Mouse (Mus musculus): ENCODE data around the gene Sik2. TPM values are rescaled to one million over a fixed set of nuclear protein-coding genes. Genes with fewer than 3 reads are reported as not detected.

Sik2 gene
- 19.0 and 20.6 TPM in 2 replicates for polyA plus RNA-seq (2015; fragmentation: Nextera tagmentation; extraction: Ambion mirVana)

- Histone ChIP-seq H3K27me3 (no peaks in the 10 kb centered on the region), H3K36me3 (no peaks in the 10 kb centered on the region), H3K4me2 (replicated peaks) (peak within 1 kb of the TSS; percentile 83), H3K4me3 (replicated peaks) (peak within 1 kb of the TSS; percentile 76), H3K9ac (peak within 1 kb of the TSS; percentile 77), H3K9me3 (replicated peaks) (no peaks in the 10 kb centered on the region), H3K27ac (replicated peaks) (peak within 1 kb of the TSS; percentile 91), H3K4me1 (peaks cover 14% of the 10 kb centered on the region; the same call in 1 of the 2 replicates)
- peak; percentile 99 for ATAC-seq (ENCODE audit: insufficient number of reproducible peaks, low FRiP score, low TSS enrichment, low read depth)
- under 1% methylated on average over 68 of the region's 85 CpGs for WGBS
These were observed at the start of gene Sik2 for GRCm38 (mm10) chr9:51008841-51009655. Gene Sik2 (minus strand): TSS chr9:51009073.

GRCm38 (mm10) chr9:51056360-51057324 is 47.8 kb upstream of the Sik2 start:
- WGBS = 56% methylated on average over 3 of the region's 3 CpGs
- no peak for ATAC-seq (ENCODE audit: insufficient number of reproducible peaks, low FRiP score, low TSS enrichment, low read depth)
- Histone ChIP-seq H3K9me3 (replicated peaks) (no peaks in the 10 kb centered on the region), H3K27me3 (no peaks in the 10 kb centered on the region), H3K36me3 (no peaks in the 10 kb centered on the region), H3K4me2 (replicated peaks) (no peak overlapping the region), H3K9ac (no peak overlapping the region), H3K4me1 (no peaks in the 10 kb centered on the region), H3K27ac (replicated peaks) (no peak overlapping the region), H3K4me3 (replicated peaks) (no peak overlapping the region)

- no peak overlapping the region for H3K4me3 ChIP-seq (replicated peaks)
- WGBS = 63% methylated on average over 3 of the region's 3 CpGs
These were observed 43.3 kb upstream of the Sik2 start for GRCm38 (mm10) chr9:51052180-51052579.

GRCm38 (mm10) chr9:51042136-51042535 is 33.3 kb upstream of the Sik2 start:
- Histone ChIP-seq H3K4me1 (no peaks in the 10 kb centered on the region), H3K4me2 (replicated peaks) (no peak overlapping the region), H3K4me3 (replicated peaks) (no peak overlapping the region), H3K36me3 (no peaks in the 10 kb centered on the region), H3K9me3 (replicated peaks) (no peaks in the 10 kb centered on the region), H3K27ac (replicated peaks) (no peak overlapping the region), H3K9ac (no peak overlapping the region), H3K27me3 (no peaks in the 10 kb centered on the region)
- no peak for ATAC-seq (ENCODE audit: insufficient number of reproducible peaks, low FRiP score, low TSS enrichment, low read depth)
- 72% methylated on average over 6 of the region's 6 CpGs for WGBS

More at GRCm38 (mm10) chr9:51052180-51052579, 43.3 kb upstream of the Sik2 start:
- no peaks in the 10 kb centered on the region for H3K4me1 ChIP-seq
- no peak for ATAC-seq (ENCODE audit: insufficient number of reproducible peaks, low FRiP score, low TSS enrichment, low read depth)
- no peaks in the 10 kb centered on the region for H3K36me3 ChIP-seq
- H3K9me3 ChIP-seq (replicated peaks) = no peaks in the 10 kb centered on the region
- H3K27ac ChIP-seq (replicated peaks) = no peak overlapping the region
- H3K27me3 ChIP-seq = no peaks in the 10 kb centered on the region
- H3K4me2 ChIP-seq (replicated peaks) = no peak overlapping the region
- H3K9ac ChIP-seq = no peak overlapping the region

- Histone ChIP-seq H3K27me3 (no peaks in the 10 kb centered on the region), H3K4me2 (replicated peaks) (no peak overlapping the region), H3K9me3 (replicated peaks) (no peaks in the 10 kb centered on the region), H3K36me3 (no peaks in the 10 kb centered on the region), H3K4me3 (replicated peaks) (no peak overlapping the region), H3K27ac (replicated peaks) (no peak overlapping the region), H3K4me1 (no peaks in the 10 kb centered on the region), H3K9ac (no peak overlapping the region)
- no peak for ATAC-seq (ENCODE audit: insufficient number of reproducible peaks, low FRiP score, low TSS enrichment, low read depth)
- WGBS = 87% methylated on average over 7 of the region's 7 CpGs
These were observed 32.7 kb upstream of the Sik2 start for GRCm38 (mm10) chr9:51041491-51041980.

- 70% methylated on average over 3 of the region's 3 CpGs for WGBS
These were observed 24.1 kb upstream of the Sik2 start for GRCm38 (mm10) chr9:51032785-51033529.

GRCm38 (mm10) chr9:51032291-51032690 is 23.4 kb upstream of the Sik2 start:
- Histone ChIP-seq H3K9ac (no peak overlapping the region), H3K27ac (replicated peaks) (no peak overlapping the region), H3K4me3 (replicated peaks) (no peak overlapping the region), H3K36me3 (no peaks in the 10 kb centered on the region), H3K4me1 (no peaks in the 10 kb centered on the region), H3K27me3 (no peaks in the 10 kb centered on the region), H3K4me2 (replicated peaks) (no peak overlapping the region), H3K9me3 (replicated peaks) (no peaks in the 10 kb centered on the region)
- ATAC-seq (ENCODE audit: insufficient number of reproducible peaks, low FRiP score, low TSS enrichment, low read depth) = no peak
- WGBS = 58% methylated on average over 8 of the region's 8 CpGs

More at GRCm38 (mm10) chr9:51032785-51033529, 24.1 kb upstream of the Sik2 start:
- H3K36me3 ChIP-seq = no peaks in the 10 kb centered on the region
- H3K4me1 ChIP-seq = no peaks in the 10 kb centered on the region
- H3K27me3 ChIP-seq = no peaks in the 10 kb centered on the region
- no peak overlapping the region for H3K4me3 ChIP-seq (replicated peaks)
- ATAC-seq (ENCODE audit: insufficient number of reproducible peaks, low FRiP score, low TSS enrichment, low read depth) = no peak
- H3K9me3 ChIP-seq (replicated peaks) = no peaks in the 10 kb centered on the region
- no peak overlapping the region for H3K27ac ChIP-seq (replicated peaks)
- H3K4me2 ChIP-seq (replicated peaks) = no peak overlapping the region
- H3K9ac ChIP-seq = no peak overlapping the region

GRCm38 (mm10) chr9:51031603-51032002 is 22.7 kb upstream of the Sik2 start:
- Histone ChIP-seq H3K36me3 (no peaks in the 10 kb centered on the region), H3K9me3 (replicated peaks) (no peaks in the 10 kb centered on the region), H3K4me3 (replicated peaks) (no peak overlapping the region), H3K27me3 (no peaks in the 10 kb centered on the region), H3K4me1 (no peaks in the 10 kb centered on the region), H3K4me2 (replicated peaks) (no peak overlapping the region), H3K27ac (replicated peaks) (no peak overlapping the region), H3K9ac (no peak overlapping the region)
- no peak for ATAC-seq (ENCODE audit: insufficient number of reproducible peaks, low FRiP score, low TSS enrichment, low read depth)
- WGBS = 54% methylated on average over 6 of the region's 6 CpGs

GRCm38 (mm10) chr9:51030147-51030546 is 21.3 kb upstream of the Sik2 start:
- Histone ChIP-seq H3K27me3 (no peaks in the 10 kb centered on the region), H3K4me1 (no peaks in the 10 kb centered on the region), H3K4me3 (replicated peaks) (no peak overlapping the region), H3K9ac (no peak overlapping the region), H3K9me3 (replicated peaks) (no peaks in the 10 kb centered on the region), H3K27ac (replicated peaks) (no peak overlapping the region), H3K4me2 (replicated peaks) (no peak overlapping the region), H3K36me3 (no peaks in the 10 kb centered on the region)
- no peak for ATAC-seq (ENCODE audit: insufficient number of reproducible peaks, low FRiP score, low TSS enrichment, low read depth)
- WGBS = 45% methylated on average over 1 of the region's 1 CpGs

- Histone ChIP-seq H3K4me2 (replicated peaks) (no peak overlapping the region), H3K36me3 (no peaks in the 10 kb centered on the region), H3K4me3 (replicated peaks) (no peak overlapping the region), H3K9ac (no peak overlapping the region), H3K27me3 (no peaks in the 10 kb centered on the region), H3K9me3 (replicated peaks) (no peaks in the 10 kb centered on the region), H3K27ac (replicated peaks) (no peak overlapping the region), H3K4me1 (no peaks in the 10 kb centered on the region)
- WGBS = 82% methylated on average over 1 of the region's 1 CpGs
- ATAC-seq (ENCODE audit: insufficient number of reproducible peaks, low FRiP score, low TSS enrichment, low read depth) = no peak
These were observed 18.1 kb upstream of the Sik2 start for GRCm38 (mm10) chr9:51026952-51027351.
